ENCODE assay signal across 8 mouse cellular contexts in the genomic region with DNA sequence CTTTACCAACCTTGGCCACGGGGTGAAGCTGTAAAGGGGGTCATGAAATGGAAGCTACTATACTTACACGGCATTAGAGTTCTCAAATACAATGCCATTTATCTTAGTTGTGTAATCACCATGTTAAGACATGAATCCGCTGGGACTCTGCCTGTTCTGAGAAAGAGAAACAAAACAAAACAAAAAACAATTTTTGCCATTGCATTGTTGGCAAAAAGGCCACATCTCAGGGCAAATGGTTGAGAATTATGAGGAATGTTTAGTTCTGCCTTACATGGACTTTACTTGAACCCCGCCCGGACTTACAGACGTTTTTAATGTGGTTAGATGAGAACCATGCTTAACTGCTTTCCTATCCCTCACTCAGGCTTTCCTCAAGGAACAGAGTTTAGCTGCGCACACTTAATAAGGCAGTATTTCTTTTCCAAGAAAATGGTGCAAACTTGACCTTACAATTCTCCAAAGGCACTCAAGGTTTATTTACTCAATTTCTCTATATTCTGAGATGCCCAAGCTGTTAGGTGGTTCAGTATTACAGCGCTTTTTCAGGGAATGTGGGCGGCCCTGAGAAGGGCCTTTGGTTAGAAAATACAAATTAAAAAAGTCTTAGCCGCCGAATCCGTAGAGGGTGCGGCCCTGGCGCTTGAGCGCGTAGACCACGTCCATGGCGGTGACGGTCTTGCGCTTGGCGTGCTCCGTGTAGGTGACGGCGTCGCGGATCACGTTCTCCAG. TPM values are rescaled to one million over a fixed set of nuclear protein-coding genes. Genes with fewer than 3 reads are reported as not detected.
DNase-seq lines count a peak whose midpoint lies in the region; ATAC-seq and TF ChIP-seq lines count a peak whose summit lies in the region.

No protein-coding gene starts in this region.

- TF ChIP-seq CTCF in midbrain, postnatal 0 days (IDR thresholded peaks at IDR 0.05): peak; percentile 54

- no peaks in the 10 kb centered on the region for H3K27me3 ChIP-seq in heart, embryonic 13.5 days (replicated peaks)
- no peaks in the 10 kb centered on the region for H3K27me3 ChIP-seq in midbrain, postnatal 0 days (ENCODE audit: insufficient read depth, low read length)

- peaks cover 37% of the 10 kb centered on the region for H3K4me1 ChIP-seq in heart, embryonic 13.5 days
- peaks cover 8% of the 10 kb centered on the region; the same call in 1 of the 2 replicates for H3K4me1 ChIP-seq in midbrain, postnatal 0 days (ENCODE audit: insufficient read depth, low read length)

- no peak for ATAC-seq in heart, embryonic 13.5 days (ENCODE audit: extremely low read depth, insufficient number of reproducible peaks, low FRiP score, low TSS enrichment)
- peak; percentile 52 for ATAC-seq in midbrain, postnatal 0 days (ENCODE audit: low FRiP score)

- H3K4me3 ChIP-seq in heart, embryonic 13.5 days: peak overlapping the region; percentile 54
- peak overlapping the region; percentile 58 for H3K4me3 ChIP-seq in midbrain, postnatal 0 days (ENCODE audit: low read depth, low read length)

- no peaks in the 10 kb centered on the region for H3K36me3 ChIP-seq in heart, embryonic 13.5 days
- H3K36me3 ChIP-seq in midbrain, postnatal 0 days (ENCODE audit: insufficient read depth, low read length): no peaks in the 10 kb centered on the region

- H3K9ac ChIP-seq in heart, embryonic 13.5 days: peak overlapping the region; percentile 81
- peak overlapping the region; percentile 52; the same call in 1 of the 2 replicates for H3K9ac ChIP-seq in midbrain, postnatal 0 days (replicated peaks; ENCODE audit: low read length, poor library complexity, severe bottlenecking)

- 1% methylated on average over 22 of the region's 27 CpGs for WGBS in heart, embryonic 13.5 days
- WGBS in midbrain, postnatal 0 days: 2% methylated on average over 20 of the region's 27 CpGs

- no peaks in the 10 kb centered on the region for H3K9me3 ChIP-seq in heart, embryonic 13.5 days
- no peaks in the 10 kb centered on the region for H3K9me3 ChIP-seq in midbrain, postnatal 0 days (ENCODE audit: low read length)

- H3K4me2 ChIP-seq in heart, embryonic 13.5 days: peak overlapping the region; percentile 79
- peak overlapping the region; percentile 82 for H3K4me2 ChIP-seq in midbrain, postnatal 0 days (ENCODE audit: low read depth, low read length, poor library complexity, severe bottlenecking)

- intact Hi-C loops in heart, postnatal 14 days (cut with DNase I): loop anchor here (5.0 kb wide), 1 partner anchor 1718 kb away; the partner anchor contains the start of genes Hist1h2ag, Hist1h2bj and Hist1h4i

- H3K27ac ChIP-seq in heart, embryonic 13.5 days (replicated peaks): peak overlapping the region; percentile 96
- peak overlapping the region; percentile 75 for H3K27ac ChIP-seq in midbrain, postnatal 0 days (ENCODE audit: low read depth, low read length)

- no peak for DNase-seq in heart, postnatal 14 days
- DNase-seq in CD4-positive helper T cell, adult 2 months (ENCODE audit: low read depth, low spot score): peak; percentile 41
- peak; percentile 76 for DNase-seq in embryo, embryonic 10.5 days (ENCODE audit: low spot score)
- DNase-seq in induced T-regulatory cell, adult 2 months (ENCODE audit: low read depth): peak; percentile 78
- DNase-seq in midbrain, postnatal 0 days (ENCODE audit: low spot score): peak; percentile 53
- DNase-seq in adrenal gland, postnatal 25 days: no peak
- DNase-seq in layer of hippocampus, postnatal 10 days (ENCODE audit: low spot score in 2 of 2): no peak

RNA-seq across cellular contexts. Expression of gene Hist1h4a, which starts 0.6 kb away (rescaled TPM):
- not detected in 2 replicates for polyA plus RNA-seq in heart, embryonic 13.5 days (2015; fragmentation: Nextera tagmentation; extraction: Ambion mirVana)
- total RNA-seq in heart, postnatal 14 days (2021): 10 to 100 TPM; 33.4 to 91.7 TPM
- 171 and 405 TPM in 2 replicates for total RNA-seq in midbrain, postnatal 0 days (2014; rRNA removed)
- polyA plus RNA-seq in midbrain, postnatal 0 days (2015; fragmentation: Nextera tagmentation; extraction: Ambion mirVana): not detected in 2 replicates
- total RNA-seq in adrenal gland, postnatal 25 days (2021): 73.8 and 80.4 TPM in 2 replicates
- 10 to 100 TPM; 71.9 to 72.7 TPM for total RNA-seq in layer of hippocampus, postnatal 10 days (2021)

RNA-seq across cellular contexts. Expression of gene Hist1h3a, which starts 1.8 kb away (rescaled TPM):
- 1.9 and 3.5 TPM in 2 replicates for polyA plus RNA-seq in heart, embryonic 13.5 days (2015; fragmentation: Nextera tagmentation; extraction: Ambion mirVana)
- 100 to 1,000 TPM in 1 of 2 experiments, 10 to 100 TPM in 1; 55.1 to 114 TPM for total RNA-seq in heart, postnatal 14 days (2021)
- total RNA-seq in midbrain, postnatal 0 days (2014; rRNA removed): 322 and 620 TPM in 2 replicates
- polyA plus RNA-seq in midbrain, postnatal 0 days (2015; fragmentation: Nextera tagmentation; extraction: Ambion mirVana): 0.99 and 1.4 TPM in 2 replicates
- total RNA-seq in adrenal gland, postnatal 25 days (2021): 78.8 and 80.4 TPM in 2 replicates
- total RNA-seq in layer of hippocampus, postnatal 10 days (2021): 10 to 100 TPM; 68.7 to 70.1 TPM

RNA-seq across cellular contexts. Expression of gene Hist1h1a, which starts 3.1 kb away (rescaled TPM):
- polyA plus RNA-seq in heart, embryonic 13.5 days (2015; fragmentation: Nextera tagmentation; extraction: Ambion mirVana): 1.5 and 1.6 TPM in 2 replicates
- total RNA-seq in heart, postnatal 14 days (2021): 10 to 100 TPM; 28.9 to 69.7 TPM
- total RNA-seq in midbrain, postnatal 0 days (2014; rRNA removed): 90.8 and 138 TPM in 2 replicates
- not detected in 2 replicates for polyA plus RNA-seq in midbrain, postnatal 0 days (2015; fragmentation: Nextera tagmentation; extraction: Ambion mirVana)
- total RNA-seq in adrenal gland, postnatal 25 days (2021): 76.4 and 84.2 TPM in 2 replicates
- total RNA-seq in layer of hippocampus, postnatal 10 days (2021): 10 to 100 TPM; 47.3 to 51.5 TPM

RNA-seq across cellular contexts. Expression of gene Hist1h4b, which starts 3.6 kb away (rescaled TPM):
- polyA plus RNA-seq in heart, embryonic 13.5 days (2015; fragmentation: Nextera tagmentation; extraction: Ambion mirVana): 2.3 and 2.8 TPM in 2 replicates
- 10 to 100 TPM; 44.8 to 83.6 TPM for total RNA-seq in heart, postnatal 14 days (2021)
- total RNA-seq in midbrain, postnatal 0 days (2014; rRNA removed): 143 and 315 TPM in 2 replicates
- polyA plus RNA-seq in midbrain, postnatal 0 days (2015; fragmentation: Nextera tagmentation; extraction: Ambion mirVana): 1.6 and 2.0 TPM in 2 replicates
- total RNA-seq in adrenal gland, postnatal 25 days (2021): 127 and 163 TPM in 2 replicates
- total RNA-seq in layer of hippocampus, postnatal 10 days (2021): 10 to 100 TPM; 80.9 to 84.6 TPM

RNA-seq across cellular contexts. Expression of gene Hist1h3b, which starts 8.3 kb away (rescaled TPM):
- polyA plus RNA-seq in heart, embryonic 13.5 days (2015; fragmentation: Nextera tagmentation; extraction: Ambion mirVana): 5.5 and 6.3 TPM in 2 replicates
- total RNA-seq in heart, postnatal 14 days (2021): 100 to 1,000 TPM in 1 of 2 experiments, 10 to 100 TPM in 1; 70.3 to 154 TPM
- total RNA-seq in midbrain, postnatal 0 days (2014; rRNA removed): 124 and 290 TPM in 2 replicates
- polyA plus RNA-seq in midbrain, postnatal 0 days (2015; fragmentation: Nextera tagmentation; extraction: Ambion mirVana): 0.50 and 0.51 TPM in 2 replicates
- total RNA-seq in adrenal gland, postnatal 25 days (2021): 94.0 and 112 TPM in 2 replicates
- 10 to 100 TPM; 67.7 to 73.1 TPM for total RNA-seq in layer of hippocampus, postnatal 10 days (2021)

Comparison
In these comparisons a context has a peak if more than half of its experiments do, and no peak if none do; other contexts are left out.
1. DNase-seq: peak in CD4-positive helper T cell, adult 2 months (single experiment), embryo, embryonic 10.5 days (single experiment), induced T-regulatory cell, adult 2 months (single experiment) and midbrain, postnatal 0 days (single experiment); none in heart, postnatal 14 days (0 of 2), adrenal gland, postnatal 25 days (single experiment) and layer of hippocampus, postnatal 10 days (0 of 2).